ENCODE assay signal across 8 mouse cellular contexts in the genomic region with DNA sequence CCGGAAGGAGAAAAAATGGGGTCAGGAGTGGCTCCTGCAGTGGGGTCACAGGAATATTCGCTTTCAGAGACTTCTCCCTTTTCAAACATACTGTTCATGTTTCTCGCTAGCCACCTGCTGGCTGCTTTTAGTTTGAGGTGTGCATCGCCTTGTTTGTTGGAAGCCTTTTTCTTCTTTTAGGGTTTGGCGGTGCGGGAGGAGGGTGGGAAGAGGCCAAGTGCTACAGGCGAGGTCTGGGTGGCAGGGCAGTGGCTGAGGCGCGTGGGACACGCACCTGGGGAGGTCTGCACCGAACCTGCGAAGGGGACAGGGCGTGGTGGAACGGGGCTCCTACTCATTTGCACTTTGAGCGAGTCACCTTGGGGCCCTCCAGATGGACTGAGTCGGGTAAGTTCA. TPM values are rescaled to one million over a fixed set of nuclear protein-coding genes. Genes with fewer than 3 reads are reported as not detected.
A peak's percentile ranks its signal among the peaks of the same experiment; 100 is the strongest.
DNase-seq lines count a peak whose midpoint lies in the region; ATAC-seq and TF ChIP-seq lines count a peak whose summit lies in the region.

No protein-coding gene starts in this region.

- TF ChIP-seq RAD21 in MEL (IDR thresholded peaks at IDR 0.05; ENCODE audit: low read depth, low read length), result no peak; the same call in 1 of the 2 replicates

- peak overlapping the region; percentile 93 for H3K9ac ChIP-seq in heart, embryonic 11.5 days (ENCODE audit: low read depth, low read length)
- H3K9ac ChIP-seq in MEL (ENCODE audit: control insufficient read depth, low read depth, low read length, poor library complexity, severe bottlenecking), result peak overlapping the region; percentile 98

- no peaks in the 10 kb centered on the region for H3K27me3 ChIP-seq in heart, embryonic 11.5 days (ENCODE audit: control insufficient read depth, insufficient read depth, low read length)
- H3K27me3 ChIP-seq in MEL (ENCODE audit: control insufficient read depth in 1 of 2, insufficient read depth in 2 of 2, low read length in 2 of 2), result no peaks in the 10 kb centered on the region

- ATAC-seq in heart, embryonic 11.5 days (replicated peaks; ENCODE audit: insufficient number of reproducible peaks, low FRiP score, low TSS enrichment), result peak; percentile 11; the same call in 1 of the 2 replicates

- no peak for TF ChIP-seq POLR2A in MEL (IDR thresholded peaks at IDR 0.05; ENCODE audit: control insufficient read depth in 1 of 2, insufficient read depth in 1 of 2, low read depth in 1 of 2, low read length in 2 of 2, poor library complexity in 1 of 2)
- TF ChIP-seq POLR2A in embryonic fibroblast, embryonic 13.5 days (IDR thresholded peaks at IDR 0.05; ENCODE audit: low read depth, low read length), result no peak

- 4% methylated on average over 16 of the region's 16 CpGs for whole genome bisulfite sequencing in heart, embryonic 11.5 days (ENCODE audit: insufficient replicate concordance)
- 3% methylated on average over 16 of the region's 16 CpGs for WGBS in macrophage (ENCODE audit: missing documents)

- H3K79me2 ChIP-seq in MEL (ENCODE audit: control insufficient read depth, insufficient read depth, low read length, poor library complexity), result peaks cover 37% of the 10 kb centered on the region
- H3K79me2 ChIP-seq in macrophage (ENCODE audit: inconsistent target), result peaks cover 54% of the 10 kb centered on the region

- peak overlapping the region; percentile 91 for H3K4me2 ChIP-seq in heart, embryonic 11.5 days

- peaks cover 6% of the 10 kb centered on the region for H3K4me1 ChIP-seq in heart, embryonic 11.5 days (ENCODE audit: control insufficient read depth, insufficient read depth, low read length)
- H3K4me1 ChIP-seq in MEL (ENCODE audit: control insufficient read depth in 1 of 2, insufficient read depth in 2 of 2, low read length in 2 of 2), result peaks cover 6 to 12% of the 10 kb centered on the region in 2 experiments
- no peaks in the 10 kb centered on the region for H3K4me1 ChIP-seq in embryonic fibroblast, embryonic 13.5 days (ENCODE audit: control insufficient read depth, insufficient read depth, low read length)

- H3K27ac ChIP-seq in heart, embryonic 11.5 days (ENCODE audit: low read depth, low read length), result peak overlapping the region; percentile 92; the same call in 1 of the 2 replicates
- H3K27ac ChIP-seq in MEL (ENCODE audit: control insufficient read depth, low read depth, low read length) (peak overlapping the region; percentile 74), macrophage (peak overlapping the region; percentile 83)
- peak overlapping the region; percentile 80 for H3K27ac ChIP-seq in embryonic fibroblast, embryonic 13.5 days (ENCODE audit: insufficient read depth, low read length)

- no peaks in the 10 kb centered on the region for H3K9me3 ChIP-seq in heart, embryonic 11.5 days (replicated peaks; ENCODE audit: control insufficient read depth, low read length)
- no peaks in the 10 kb centered on the region for H3K9me3 ChIP-seq in MEL (replicated peaks; ENCODE audit: insufficient read depth, low read length)

- DNase-seq in heart, postnatal 4 days, result no peak
- peak; percentile 81 for DNase-seq in MEL (ENCODE audit: low read depth, low spot score)
- peak; percentile 79 for DNase-seq in kidney, adult 9 months
- peak; percentile 50 for DNase-seq in testis, postnatal 10 days (ENCODE audit: low spot score)
- DNase-seq in gastrocnemius, adult 18-20 months (ENCODE audit: low spot score), result no peak

- H3K4me3 ChIP-seq in heart, embryonic 11.5 days (ENCODE audit: low read depth, low read length), result peak overlapping the region; percentile 94
- peak overlapping the region; percentile 86 to 97 for H3K4me3 ChIP-seq in MEL (ENCODE audit: control insufficient read depth in 1 of 2, insufficient read depth in 1 of 2, low read depth in 2 of 2, low read length in 2 of 2)
- peak overlapping the region; percentile 69 for H3K4me3 ChIP-seq in embryonic fibroblast, embryonic 13.5 days (ENCODE audit: insufficient read depth, low read length)
- H3K4me3 ChIP-seq in macrophage (ENCODE audit: inconsistent target), result peak overlapping the region; percentile 80

- peaks cover 15% of the 10 kb centered on the region for H3K36me3 ChIP-seq in heart, embryonic 11.5 days (ENCODE audit: control insufficient read depth, insufficient read depth, low read length)
- H3K36me3 ChIP-seq in MEL (ENCODE audit: control insufficient read depth in 1 of 2, insufficient read depth in 2 of 2, low read length in 2 of 2) (peaks cover 0 to 13% of the 10 kb centered on the region in 2 experiments; a peak in 2 of 4 replicates), macrophage (ENCODE audit: inconsistent target) (peaks cover 30% of the 10 kb centered on the region)

- TF ChIP-seq EP300 in MEL (IDR thresholded peaks at IDR 0.05; ENCODE audit: low read depth in 1 of 2, low read length in 2 of 2), result no peak; a peak in 1 of 4 replicates

- peak in 1 of 3 experiments; percentile 44; a peak in 2 of 6 replicates for TF ChIP-seq CTCF in MEL (IDR thresholded peaks at IDR 0.05 in 2 of 3, conservative IDR thresholded peaks at IDR 0.05 in 1 of 3; ENCODE audit: control insufficient read depth in 1 of 3, insufficient read depth in 1 of 3, low read depth in 2 of 3, low read length in 3 of 3, poor library complexity in 1 of 3, severe bottlenecking in 1 of 3)
- TF ChIP-seq CTCF in embryonic fibroblast, embryonic 13.5 days (IDR thresholded peaks at IDR 0.05; ENCODE audit: borderline replicate concordance, insufficient read depth, low read length), result no peak

TF ChIP-seq in MEL, 35 proteins besides CTCF, POLR2A, EP300 and RAD21:
- TF ChIP-seq HCFC1 (IDR thresholded peaks at IDR 0.05; ENCODE audit: low read depth, low read length), result no peak
- 0 out of 2 replicates have a peak, but pooled peaks have one; percentile 20 for TF ChIP-seq MAX (IDR thresholded peaks at IDR 0.05; ENCODE audit: low read length)
- no peak for TF ChIP-seq MAFK (IDR thresholded peaks at IDR 0.05; ENCODE audit: borderline replicate concordance, low read depth, low read length)
- TF ChIP-seq ZNF384 (IDR thresholded peaks at IDR 0.05; ENCODE audit: low read depth, low read length), result no peak
- TF ChIP-seq MYC (IDR thresholded peaks at IDR 0.05; ENCODE audit: low read depth, low read length), result 0 out of 2 replicates have a peak, but pooled peaks have one; percentile 34
- TF ChIP-seq E2F4 (IDR thresholded peaks at IDR 0.05; ENCODE audit: borderline replicate concordance, low read depth, low read length), result no peak
- no peak for TF ChIP-seq TAL1 (IDR thresholded peaks at IDR 0.05; ENCODE audit: low read length)
- no peak for TF ChIP-seq GATA1 (IDR thresholded peaks at IDR 0.05; ENCODE audit: low read depth, low read length)
- peak; percentile 28; the same call in 1 of the 2 replicates for TF ChIP-seq SIN3A (IDR thresholded peaks at IDR 0.05; ENCODE audit: low read length)

RNA-seq across cellular contexts. Expression of a gene that starts 0.8 kb away (rescaled TPM):
- 4.3 and 6.3 TPM in 2 replicates for polyA plus RNA-seq in heart, embryonic 11.5 days (2014; fragmentation: Nextera tagmentation; extraction: Ambion mirVana)
- 1 to 10 TPM; 5.8 to 6.6 TPM for total RNA-seq in heart, postnatal 4 days (2021)
- 7.1 and 7.5 TPM in 2 replicates for total RNA-seq in MEL (2012; rRNA removed)
- polyA plus RNA-seq in MEL (2012; ENCODE audit: insufficient read depth in 1 of 2, insufficient read length in 2 of 2, low read depth in 1 of 2, low replicate concordance in 2 of 2, missing spikeins in 1 of 2) (1 to 10 TPM in 1 of 2 experiments, not detected in 1; 9.2 TPM), macrophage (2018) (6.0 to 12.5 TPM (median 9.7 TPM) in 3 replicates)
- polyA plus RNA-seq in embryonic fibroblast, embryonic 13.5 days (2011; ENCODE audit: insufficient read length, low read depth, missing spikeins), result 4.1 and 6.2 TPM in 2 replicates
- 10 to 100 TPM in 21 of 26 experiments, 1 to 10 TPM in 5; 4.2 to 45.1 (median 18.8) TPM for total RNA-seq in macrophage (2018; cell fraction: chromatin; rRNA removed)
- total RNA-seq in macrophage (2018; cell fraction: cytosol; rRNA removed), result 10 to 100 TPM in 17 of 26 experiments, 1 to 10 TPM in 9; 5.9 to 20.7 (median 12.2) TPM
- total RNA-seq in macrophage (2018; cell fraction: nucleus; rRNA removed), result 10 to 100 TPM; 10.3 to 44.3 (median 21.3) TPM
- total RNA-seq in gastrocnemius, adult 18-20 months (2021), result 1 to 10 TPM; 1.3 TPM

RNA-seq across cellular contexts. Expression of a gene that starts 0.8 kb away (rescaled TPM):
- 39.6 and 46.2 TPM in 2 replicates for polyA plus RNA-seq in heart, embryonic 11.5 days (2014; fragmentation: Nextera tagmentation; extraction: Ambion mirVana)
- 10 to 100 TPM; 25.0 to 26.0 TPM for total RNA-seq in heart, postnatal 4 days (2021)
- total RNA-seq in MEL (2012; rRNA removed), result 7.0 and 8.1 TPM in 2 replicates
- polyA plus RNA-seq in MEL (2012; ENCODE audit: insufficient read depth in 1 of 2, insufficient read length in 2 of 2, low read depth in 1 of 2, low replicate concordance in 2 of 2, missing spikeins in 1 of 2), result 10 to 100 TPM in 1 of 2 experiments, not detected in 1; 15.7 TPM
- 44.8 and 50.4 TPM in 2 replicates for polyA plus RNA-seq in embryonic fibroblast, embryonic 13.5 days (2011; ENCODE audit: insufficient read length, low read depth, missing spikeins)
- total RNA-seq in macrophage (2018; cell fraction: chromatin; rRNA removed), result 10 to 100 TPM in 22 of 26 experiments, 1 to 10 TPM in 4; 5.9 to 35.9 (median 25.6) TPM
- 100 to 1,000 TPM in 12 of 26 experiments, 10 to 100 TPM in 14; 65.6 to 156 (median 95.6) TPM for total RNA-seq in macrophage (2018; cell fraction: cytosol; rRNA removed)
- total RNA-seq in macrophage (2018; cell fraction: nucleus; rRNA removed), result 100 to 1,000 TPM in 13 of 26 experiments, 10 to 100 TPM in 13; 24.4 to 132 (median 99.7) TPM
- 100 to 183 TPM (median 148 TPM) in 3 replicates for polyA plus RNA-seq in macrophage (2018)
- 1 to 10 TPM; 2.8 to 3.5 TPM for total RNA-seq in gastrocnemius, adult 18-20 months (2021)

RNA-seq across cellular contexts. Expression of a gene that starts 11.2 kb away (rescaled TPM):
- polyA plus RNA-seq in heart, embryonic 11.5 days (2014; fragmentation: Nextera tagmentation; extraction: Ambion mirVana), result 129 and 138 TPM in 2 replicates
- total RNA-seq in heart, postnatal 4 days (2021), result 10 to 100 TPM; 69.7 to 79.2 TPM
- total RNA-seq in MEL (2012; rRNA removed), result 17.3 and 21.5 TPM in 2 replicates
- polyA plus RNA-seq in MEL (2012; ENCODE audit: insufficient read depth in 1 of 2, insufficient read length in 2 of 2, low read depth in 1 of 2, low replicate concordance in 2 of 2, missing spikeins in 1 of 2) (10 to 100 TPM in 1 of 2 experiments, not detected in 1; 62.2 TPM), macrophage (2018) (58.8 to 145 TPM (median 96.5 TPM) in 3 replicates)
- 241 and 277 TPM in 2 replicates for polyA plus RNA-seq in embryonic fibroblast, embryonic 13.5 days (2011; ENCODE audit: insufficient read length, low read depth, missing spikeins)
- 10 to 100 TPM in 16 of 26 experiments, 1 to 10 TPM in 10; 3.9 to 43.9 (median 12.5) TPM for total RNA-seq in macrophage (2018; cell fraction: chromatin; rRNA removed)
- total RNA-seq in macrophage (2018; cell fraction: cytosol; rRNA removed), result 100 to 1,000 TPM in 2 of 26 experiments, 10 to 100 TPM in 24; 55.4 to 108 (median 75.6) TPM
- 100 to 1,000 TPM in 3 of 26 experiments, 10 to 100 TPM in 23; 18.6 to 129 (median 50.8) TPM for total RNA-seq in macrophage (2018; cell fraction: nucleus; rRNA removed)
- total RNA-seq in gastrocnemius, adult 18-20 months (2021), result 1 to 10 TPM; 7.1 to 8.0 TPM

Comparison
In these comparisons a context has a peak if more than half of its experiments do, and no peak if none do; other contexts are left out.
1. DNase-seq: peak in MEL (single experiment), kidney, adult 9 months (single experiment) and testis, postnatal 10 days (single experiment); none in heart, postnatal 4 days (single experiment) and gastrocnemius, adult 18-20 months (single experiment).
2. Peak in every context shown above with its lines, with median percentiles within 50 percentile points of each other: H3K27ac ChIP-seq and H3K4me3 ChIP-seq.